Mouse (Mus musculus) liver, embryonic 14.5 days (tissue): ENCODE results near the gene Slc4a8. TPM values are rescaled to one million over a fixed set of nuclear protein-coding genes. Genes with fewer than 3 reads are reported as not detected.

Experiments used
- ATAC-seq: fragments of 200-750 bp; cut with Nextera tagmentation; 2 replicates; pipeline ENCODE4 v1.8.0; 2017; ENCODE audit warnings: moderate number of reproducible peaks, mild to moderate bottlenecking, moderate library complexity; ENCODE audit not compliant: insufficient read depth
- DNase-seq, 3 experiments: peaks; one replicate each; pipeline ENCODE4 v3.0.0-alpha.2; 2012 to 2013; ENCODE audit warnings: low read depth in 3 of 3, low spot score in 3 of 3
- H3K27ac ChIP-seq: fragments of 300-500 bp; sonication (generic); 2 replicates; pipeline ENCODE4 v1.5.1; 2014; ENCODE audit warnings: moderate library complexity, mild to moderate bottlenecking, control low read depth, inconsistent platforms
- H3K27me3 ChIP-seq: fragments of 300-500 bp; sonication (generic); 2 replicates; pipeline ENCODE4 v1.6.1; 2014; ENCODE audit warnings: mild to moderate bottlenecking, low read length, moderate library complexity; ENCODE audit not compliant: control insufficient read depth, insufficient read depth
- H3K36me3 ChIP-seq: fragments of 300-500 bp; sonication (generic); replicated peaks from 2 replicates; pipeline ENCODE4 v1.6.1; 2014; ENCODE audit warnings: low read depth; ENCODE audit not compliant: control insufficient read depth, insufficient read depth
- H3K4me1 ChIP-seq, 2 experiments: fragments of 200-500 bp in 1 of 2; fragments of 300-500 bp in 1 of 2; sonication (generic) in 1 of 2; replicated peaks; 2 replicates each; pipeline ENCODE4 v1.6.1; 2012 to 2014; ENCODE audit warnings: antibody characterized with exemption in 1 of 2, inconsistent platforms in 1 of 2, low read length in 1 of 2; ENCODE audit not compliant: control insufficient read depth in 2 of 2, insufficient read depth in 2 of 2
- H3K4me2 ChIP-seq: fragments of 300-500 bp; sonication (generic); 2 replicates; pipeline ENCODE4 v1.6.1; 2014; ENCODE audit warnings: low read depth, mild to moderate bottlenecking, control low read depth, moderate library complexity
- H3K4me3 ChIP-seq, 2 experiments: fragments of 200-500 bp in 1 of 2; fragments of 300-500 bp in 1 of 2; sonication (generic) in 1 of 2; 2 replicates each; pipeline ENCODE4 v1.5.1; 2012 to 2014; ENCODE audit warnings: low read depth in 2 of 2, low read length in 2 of 2, mild to moderate bottlenecking in 2 of 2, control low read depth in 1 of 2, inconsistent platforms in 1 of 2, moderate library complexity in 1 of 2; ENCODE audit not compliant: insufficient read depth in 1 of 2
- H3K9ac ChIP-seq: fragments of 300-500 bp; sonication (generic); replicated peaks from 2 replicates; pipeline ENCODE4 v1.6.1; 2014; ENCODE audit warnings: mild to moderate bottlenecking, control low read depth, moderate library complexity
- H3K9me3 ChIP-seq: fragments of 300-500 bp; sonication (generic); 2 replicates; pipeline ENCODE4 v1.6.1; 2016; ENCODE audit warnings: low read length, mixed read lengths; ENCODE audit not compliant: control insufficient read depth
- CTCF ChIP-seq: IDR thresholded peaks from 2 replicates; pipeline ENCODE4 v1.5.1; 2016; ENCODE audit warnings: antibody characterized with exemption, low read depth, control low read depth
- EP300 ChIP-seq: IDR thresholded peaks from 2 replicates; pipeline ENCODE4 v1.6.1; 2016; ENCODE audit warnings: antibody characterized with exemption, low read depth
- WGBS: fragments of 180-500 bp; shearing (Covaris S2); extraction: QIAGEN DNeasy Blood & Tissue Kit; methylation state at CpG from one replicate; pipeline ENCODE4 v1.1.7; 2014; ENCODE audit not compliant: insufficient replicate concordance; 5-methylcytosine and 5-hydroxymethylcytosine counted together
- polyA plus RNA-seq, 2 experiments: library from polyadenylated mRNA; depleted of rRNA in 1 of 2; stranded (reverse) in 1 of 2; unstranded in 1 of 2; fragments of >200 nt; fragmentation: Nextera tagmentation in 1 of 2; extraction: Ambion mirVana in 1 of 2; gene quantifications; 2 replicates each; pipeline versions ENCODE4 v1.2.1 to v1.2.3; 2012 to 2014

The Slc4a8 gene
- polyA plus RNA-seq, 2 experiments = 0.16 to 0.55 TPM

GRCm38 (mm10) chr15:100800914-100801313 is 39.4 kb downstream of the Slc4a8 start:
- WGBS = 46% methylated on average over 13 of the region's 13 CpGs
- TF ChIP-seq CTCF (no peak), EP300 (no peak)
- DNase-seq = no peak
- H3K36me3 ChIP-seq = no peaks in the 10 kb centered on the region
- no peak for ATAC-seq
- H3K4me2 ChIP-seq = no peak overlapping the region
- H3K4me1 ChIP-seq = no peaks in the 10 kb centered on the region
- H3K27me3 ChIP-seq = no peaks in the 10 kb centered on the region
- no peak overlapping the region for H3K4me3 ChIP-seq
- no peaks in the 10 kb centered on the region for H3K9me3 ChIP-seq
- no peak overlapping the region for H3K9ac ChIP-seq
- no peak overlapping the region for H3K27ac ChIP-seq

GRCm38 (mm10) chr15:100808062-100808461 is 46.5 kb downstream of the Slc4a8 start:
- H3K9me3 ChIP-seq = no peaks in the 10 kb centered on the region
- no peak overlapping the region for H3K4me2 ChIP-seq
- peaks cover 0 to 5% of the 10 kb centered on the region in 2 experiments; a peak in 2 of 4 replicates for H3K4me1 ChIP-seq
- no peak for DNase-seq
- H3K4me3 ChIP-seq = no peak overlapping the region
- ATAC-seq = no peak
- H3K36me3 ChIP-seq = no peaks in the 10 kb centered on the region
- H3K27ac ChIP-seq = no peak overlapping the region
- H3K9ac ChIP-seq = no peak overlapping the region
- WGBS = 52% methylated on average over 12 of the region's 12 CpGs
- no peaks in the 10 kb centered on the region for H3K27me3 ChIP-seq
- TF ChIP-seq CTCF (no peak), EP300 (no peak)

- Histone ChIP-seq H3K36me3 (no peaks in the 10 kb centered on the region), H3K9ac (no peak overlapping the region), H3K4me3 (no peak overlapping the region), H3K27ac (no peak overlapping the region), H3K27me3 (no peaks in the 10 kb centered on the region), H3K9me3 (no peaks in the 10 kb centered on the region), H3K4me2 (no peak overlapping the region), H3K4me1 (peaks cover 0 to 5% of the 10 kb centered on the region in 2 experiments; a peak in 2 of 4 replicates)
- ATAC-seq (no peak), DNase-seq (no peak)
- no peak for TF ChIP-seq EP300
- TF ChIP-seq CTCF = no peak
- 70% methylated on average over 9 of the region's 9 CpGs for WGBS
These were observed 46.9 kb downstream of the Slc4a8 start for GRCm38 (mm10) chr15:100808484-100808883.

- DNase-seq (no peak), ATAC-seq (no peak; the same call in 1 of the 2 replicates)
- WGBS = 35% methylated on average over 8 of the region's 8 CpGs
- no peak overlapping the region for H3K4me3 ChIP-seq
- no peak overlapping the region for H3K9ac ChIP-seq
- H3K27me3 ChIP-seq = no peaks in the 10 kb centered on the region
- TF ChIP-seq CTCF (no peak), EP300 (no peak)
- no peak overlapping the region for H3K4me2 ChIP-seq
- no peaks in the 10 kb centered on the region for H3K9me3 ChIP-seq
- H3K36me3 ChIP-seq = no peaks in the 10 kb centered on the region
- H3K4me1 ChIP-seq = peaks cover 0 to 5% of the 10 kb centered on the region in 2 experiments; a peak in 2 of 4 replicates
- no peak overlapping the region for H3K27ac ChIP-seq
These were observed 48.7 kb downstream of the Slc4a8 start for GRCm38 (mm10) chr15:100810243-100810642.

GRCm38 (mm10) chr15:100813501-100813900 is 52.0 kb downstream of the Slc4a8 start:
- WGBS = 36% methylated on average over 5 of the region's 5 CpGs
- DNase-seq (no peak), ATAC-seq (no peak)
- H3K4me2 ChIP-seq = no peak overlapping the region
- no peaks in the 10 kb centered on the region for H3K27me3 ChIP-seq
- H3K9ac ChIP-seq = no peak overlapping the region
- H3K36me3 ChIP-seq = no peaks in the 10 kb centered on the region
- no peaks in the 10 kb centered on the region; a peak in 1 of 4 replicates for H3K4me1 ChIP-seq
- no peak overlapping the region for H3K4me3 ChIP-seq
- H3K9me3 ChIP-seq = no peaks in the 10 kb centered on the region
- no peak overlapping the region for H3K27ac ChIP-seq
- no peak for TF ChIP-seq EP300
